Mouse (Mus musculus) forebrain, embryonic 11.5 days (tissue): ENCODE measurements at regions not wholly inside any gene's neighbourhood (a gene's known extent, or its start where the extent isn't known, plus 50 kb on each side); places are given as distances from the start of the nearest gene placed in this dataset.
A peak's percentile ranks its signal among the peaks of the same experiment; 100 is the strongest.

Experiments
- ATAC-seq: fragments of 200-750 bp; cut with Nextera tagmentation; replicated peaks from 2 replicates; pipeline ENCODE4 v1.8.0; 2017; ENCODE audit warnings: moderate TSS enrichment; ENCODE audit not compliant: low FRiP score
- DNase-seq: peaks from one replicate; pipeline ENCODE4 v3.0.0-alpha.2; 2017; ENCODE audit warnings: low spot score
- H3K27ac ChIP-seq: fragments of 300-500 bp; sonication (generic); 2 replicates; pipeline ENCODE4 v1.5.1; 2014; ENCODE audit warnings: low read depth, low read length
- H3K27me3 ChIP-seq: fragments of 300-500 bp; sonication (generic); 2 replicates; pipeline ENCODE4 v1.6.1; 2014; ENCODE audit warnings: mild to moderate bottlenecking, low read length, mixed read lengths; ENCODE audit not compliant: control insufficient read depth, insufficient read depth
- H3K36me3 ChIP-seq: fragments of 300-500 bp; sonication (generic); 2 replicates; pipeline ENCODE4 v1.6.1; 2014; ENCODE audit warnings: mild to moderate bottlenecking, low read length, moderate library complexity, mixed read lengths; ENCODE audit not compliant: control insufficient read depth, insufficient read depth
- H3K4me1 ChIP-seq: fragments of 300-500 bp; sonication (generic); replicated peaks from 2 replicates; pipeline ENCODE4 v1.6.1; 2014; ENCODE audit warnings: low read length, mixed read lengths; ENCODE audit not compliant: control insufficient read depth, insufficient read depth
- H3K4me2 ChIP-seq: fragments of 300-500 bp; sonication (generic); 2 replicates; pipeline ENCODE4 v1.6.1; 2014; ENCODE audit warnings: low read depth, mild to moderate bottlenecking, low read length, moderate library complexity, mixed read lengths; ENCODE audit not compliant: severe bottlenecking
- H3K4me3 ChIP-seq: fragments of 300-500 bp; sonication (generic); 2 replicates; pipeline ENCODE4 v1.5.1; 2014; ENCODE audit warnings: low read depth, low read length
- H3K9ac ChIP-seq: fragments of 300-500 bp; sonication (generic); 2 replicates; pipeline ENCODE4 v1.6.1; 2014; ENCODE audit warnings: low read length
- H3K9me3 ChIP-seq: fragments of 300-500 bp; sonication (generic); 2 replicates; pipeline ENCODE4 v1.6.1; 2016; ENCODE audit warnings: low read length, mixed read lengths; ENCODE audit not compliant: control insufficient read depth
- WGBS: fragments of 180-500 bp; shearing (Covaris S2); extraction: QIAGEN DNeasy Blood & Tissue Kit; methylation state at CpG from one replicate; pipeline ENCODE4 v1.1.7; 2014; 5-methylcytosine and 5-hydroxymethylcytosine counted together

DNA sequence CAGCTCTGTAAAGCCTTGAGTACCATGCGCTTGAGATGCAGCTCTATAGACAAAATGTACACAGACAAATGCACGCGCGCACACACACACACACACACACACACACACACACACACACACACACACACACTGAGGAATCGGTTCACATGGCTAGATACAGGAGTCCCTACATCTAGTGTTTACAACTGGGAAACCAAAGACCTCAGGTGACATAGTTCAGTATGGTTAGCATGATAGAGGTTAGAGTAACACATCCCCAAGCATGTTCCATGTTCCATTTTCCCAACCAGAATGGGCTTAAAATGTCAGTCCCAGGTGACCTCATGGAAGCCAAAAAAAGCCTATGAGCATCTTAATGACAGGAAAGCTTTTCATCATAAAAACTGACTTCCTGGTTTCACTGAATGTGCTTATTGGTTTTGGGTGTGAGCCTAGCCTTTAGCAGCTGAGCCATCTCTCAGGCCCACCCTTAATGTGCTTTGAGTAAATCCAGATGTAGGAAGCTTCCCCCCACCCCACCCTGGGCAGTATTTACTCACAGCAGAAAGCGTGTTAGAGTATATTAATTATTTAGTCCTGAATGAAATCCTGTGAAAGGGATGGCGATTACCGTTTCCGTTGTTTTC is 86.0 kb upstream of the Gbe1 start:
- Histone ChIP-seq H3K9ac (no peak overlapping the region), H3K4me3 (no peak overlapping the region), H3K4me1 (no peaks in the 10 kb centered on the region), H3K27ac (no peak overlapping the region), H3K36me3 (no peaks in the 10 kb centered on the region), H3K9me3 (no peaks in the 10 kb centered on the region), H3K4me2 (no peak overlapping the region), H3K27me3 (no peaks in the 10 kb centered on the region)
- ATAC-seq, result no peak
- 88% methylated on average over 9 of the region's 9 CpGs for WGBS
- DNase-seq, result no peak

DNA sequence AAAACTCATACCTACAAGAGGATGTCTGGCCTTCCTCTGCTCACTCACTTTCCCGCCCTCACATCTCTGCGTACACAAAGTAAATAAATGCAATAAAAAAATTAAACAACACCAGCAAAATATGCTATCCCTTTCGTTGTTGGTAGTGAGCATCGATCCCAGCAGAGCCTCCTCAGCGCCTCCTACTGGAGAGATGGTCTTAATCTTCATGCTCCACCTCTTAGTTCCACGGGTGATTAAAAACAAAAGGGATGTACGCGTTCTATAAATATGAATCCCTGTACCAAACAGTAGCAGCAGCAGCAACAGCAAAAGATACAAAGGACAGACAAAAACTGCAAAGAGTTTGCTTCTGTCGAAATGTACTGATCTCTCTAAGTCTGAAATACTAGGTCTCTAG is 81.0 kb upstream of the Gbe1 start:
- H3K9me3 ChIP-seq, result no peaks in the 10 kb centered on the region
- H3K9ac ChIP-seq, result no peak overlapping the region
- no peak overlapping the region for H3K4me2 ChIP-seq
- no peak for ATAC-seq
- no peak overlapping the region for H3K4me3 ChIP-seq
- no peaks in the 10 kb centered on the region for H3K27me3 ChIP-seq
- DNase-seq, result no peak
- no peaks in the 10 kb centered on the region for H3K4me1 ChIP-seq
- H3K27ac ChIP-seq, result no peak overlapping the region
- 93% methylated on average over 9 of the region's 9 CpGs for WGBS
- H3K36me3 ChIP-seq, result no peaks in the 10 kb centered on the region

- Histone ChIP-seq H3K27ac (no peak overlapping the region), H3K9me3 (no peaks in the 10 kb centered on the region), H3K4me3 (no peak overlapping the region), H3K4me2 (no peak overlapping the region), H3K4me1 (peaks cover 4% of the 10 kb centered on the region; the same call in 1 of the 2 replicates), H3K36me3 (no peaks in the 10 kb centered on the region), H3K27me3 (no peaks in the 10 kb centered on the region), H3K9ac (no peak overlapping the region)
- WGBS, result 95% methylated on average over 4 of the region's 4 CpGs
- DNase-seq, result no peak
- no peak for ATAC-seq
Measured at GRCm38 (mm10) chr16:70235189-70235588, 78.6 kb upstream of the Gbe1 start.

DNA sequence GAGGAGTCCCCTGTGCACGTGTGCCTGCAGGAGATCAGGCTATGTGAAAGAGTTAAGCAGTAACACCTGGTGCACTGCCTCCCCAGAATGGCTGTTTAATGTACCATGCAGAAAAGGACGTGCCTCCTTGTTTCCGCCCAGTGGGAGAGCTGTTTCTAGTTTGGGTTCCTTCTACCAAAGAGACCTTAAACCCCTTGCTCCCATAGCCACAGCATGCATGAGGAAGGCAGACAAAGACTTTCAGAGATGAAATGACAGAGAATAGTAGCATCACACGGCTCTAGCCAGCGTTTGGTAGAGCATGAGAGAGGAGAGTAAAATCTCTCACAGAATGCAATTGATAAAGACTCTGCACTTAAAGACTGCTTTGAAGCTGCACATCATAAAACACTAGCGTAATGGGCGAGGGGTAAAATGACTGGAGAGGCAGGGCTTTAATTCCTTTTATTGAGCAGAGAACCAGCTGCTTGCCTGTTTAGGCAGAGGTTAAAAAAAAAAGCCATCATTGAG is 74.3 kb upstream of the Gbe1 start:
- no peak overlapping the region for H3K9ac ChIP-seq
- ATAC-seq (peak; percentile 74), DNase-seq (no peak)
- 16% methylated on average over 7 of the region's 7 CpGs for WGBS
- peaks cover 4% of the 10 kb centered on the region; the same call in 1 of the 2 replicates for H3K4me1 ChIP-seq
- H3K36me3 ChIP-seq, result no peaks in the 10 kb centered on the region
- H3K27ac ChIP-seq, result no peak overlapping the region
- H3K9me3 ChIP-seq, result no peaks in the 10 kb centered on the region
- H3K27me3 ChIP-seq, result no peaks in the 10 kb centered on the region
- H3K4me3 ChIP-seq, result no peak overlapping the region
- H3K4me2 ChIP-seq, result no peak overlapping the region

GRCm38 (mm10) chr16:70244205-70244756 is 69.5 kb upstream of the Gbe1 start:
- ATAC-seq, result no peak
- no peak overlapping the region for H3K27ac ChIP-seq
- no peak overlapping the region for H3K4me2 ChIP-seq
- no peak overlapping the region for H3K9ac ChIP-seq
- peaks cover 3% of the 10 kb centered on the region; the same call in 1 of the 2 replicates for H3K4me1 ChIP-seq
- H3K27me3 ChIP-seq, result no peaks in the 10 kb centered on the region
- H3K9me3 ChIP-seq, result no peaks in the 10 kb centered on the region
- H3K36me3 ChIP-seq, result no peaks in the 10 kb centered on the region
- WGBS, result 84% methylated on average over 4 of the region's 4 CpGs
- DNase-seq, result no peak
- H3K4me3 ChIP-seq, result no peak overlapping the region

DNA sequence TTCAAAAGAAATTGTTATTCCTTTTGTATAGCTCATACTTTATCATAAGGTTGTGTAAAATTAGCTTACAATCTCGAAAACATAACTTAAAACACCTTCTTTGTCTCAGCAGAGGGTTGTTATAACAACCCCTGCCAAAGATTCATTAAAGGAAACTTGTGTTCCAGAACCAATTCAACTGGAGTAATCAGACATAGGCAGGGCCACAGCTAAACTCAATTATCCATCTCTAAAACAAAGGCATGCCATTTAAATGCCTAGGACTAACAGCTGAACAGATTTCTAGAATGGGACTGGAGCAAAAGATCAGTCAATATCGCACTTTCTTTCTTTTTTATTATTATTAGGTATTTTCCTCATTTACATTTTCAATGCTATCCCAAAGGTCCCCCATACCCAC is 68.8 kb upstream of the Gbe1 start:
- no peak overlapping the region for H3K4me2 ChIP-seq
- no peak for ATAC-seq
- no peak overlapping the region for H3K9ac ChIP-seq
- H3K27me3 ChIP-seq, result no peaks in the 10 kb centered on the region
- no peaks in the 10 kb centered on the region for H3K9me3 ChIP-seq
- DNase-seq, result no peak
- H3K27ac ChIP-seq, result no peak overlapping the region
- WGBS, result 77% methylated on average over 2 of the region's 2 CpGs
- no peak overlapping the region for H3K4me3 ChIP-seq
- no peaks in the 10 kb centered on the region for H3K4me1 ChIP-seq
- no peaks in the 10 kb centered on the region for H3K36me3 ChIP-seq

GRCm38 (mm10) chr16:70259364-70259763 is 54.4 kb upstream of the Gbe1 start:
- no peak for ATAC-seq
- WGBS, result 80% methylated on average over 1 of the region's 1 CpGs
- no peaks in the 10 kb centered on the region for H3K27me3 ChIP-seq

GRCm38 (mm10) chr16:70260151-70260550 is 53.6 kb upstream of the Gbe1 start:
- Histone ChIP-seq H3K9me3 (no peaks in the 10 kb centered on the region), H3K36me3 (no peaks in the 10 kb centered on the region), H3K27ac (no peak overlapping the region), H3K4me1 (no peaks in the 10 kb centered on the region), H3K4me3 (no peak overlapping the region), H3K9ac (no peak overlapping the region), H3K27me3 (no peaks in the 10 kb centered on the region), H3K4me2 (no peak overlapping the region)
- WGBS, result 88% methylated on average over 1 of the region's 1 CpGs
- ATAC-seq, result no peak
- no peak for DNase-seq

More at GRCm38 (mm10) chr16:70259364-70259763, 54.4 kb upstream of the Gbe1 start:
- DNase-seq, result no peak
- Histone ChIP-seq H3K4me3 (no peak overlapping the region), H3K36me3 (no peaks in the 10 kb centered on the region), H3K27ac (no peak overlapping the region), H3K4me1 (no peaks in the 10 kb centered on the region), H3K4me2 (no peak overlapping the region), H3K9ac (no peak overlapping the region), H3K9me3 (no peaks in the 10 kb centered on the region)
